Mouse (Mus musculus): ENCODE measurements around the gene Shc2.

Gene Shc2

DNA sequence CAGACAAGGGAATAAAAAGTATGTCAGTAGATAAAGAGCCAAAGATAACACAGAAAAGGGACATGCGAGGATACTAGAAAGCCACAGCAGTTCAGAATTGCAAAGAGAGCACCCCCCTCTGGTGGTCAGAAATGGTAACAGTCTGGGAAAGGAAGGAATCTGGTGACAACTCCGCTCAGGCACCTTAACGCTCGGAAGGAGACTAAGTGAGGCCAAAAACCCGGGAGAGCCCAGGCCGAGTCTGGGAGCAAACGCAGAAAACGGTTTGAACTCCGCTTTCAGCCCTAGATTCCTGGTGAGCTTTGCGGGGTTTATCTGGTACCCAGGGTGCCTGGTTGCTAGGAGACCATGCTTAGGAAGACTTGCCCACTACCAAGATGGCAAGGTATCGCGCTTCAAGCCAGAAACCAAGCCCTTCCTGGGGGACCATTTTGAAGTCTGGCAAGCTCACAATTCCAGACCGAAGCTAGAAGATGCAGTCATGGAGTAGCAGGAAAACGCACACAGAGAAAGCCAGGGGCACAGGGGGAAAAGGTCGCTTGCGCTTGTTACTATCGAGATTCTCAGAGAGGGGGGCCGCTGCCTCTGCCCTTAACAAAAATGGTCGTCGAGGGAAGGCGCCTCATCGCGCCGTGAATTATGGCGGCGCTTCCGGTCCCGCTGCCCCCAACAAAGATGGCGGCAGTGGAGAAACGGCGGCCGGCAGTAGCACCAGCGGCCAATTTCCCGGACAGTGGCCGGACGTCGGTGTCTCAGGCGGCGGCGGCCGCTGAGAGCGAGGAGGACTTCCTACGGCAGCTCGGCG lies 31.3 kb upstream of the Shc2 start, which contains the start of gene Tpgs1:
Gene Tpgs1, plus strand, starts transcription at position 599 of the 805 bp plus-strand sequence.
- peak; percentile 89 for DNase-seq (ENCODE audit: low spot score)

GRCm38 (mm10) chr10:79668076-79668475 lies 30.4 kb upstream of the Shc2 start:
- DNase-seq (ENCODE audit: low spot score) = no peak

- DNase-seq (ENCODE audit: low spot score) = no peak
Observed at GRCm38 (mm10) chr10:79666493-79666892, 28.8 kb upstream of the Shc2 start.

DNA sequence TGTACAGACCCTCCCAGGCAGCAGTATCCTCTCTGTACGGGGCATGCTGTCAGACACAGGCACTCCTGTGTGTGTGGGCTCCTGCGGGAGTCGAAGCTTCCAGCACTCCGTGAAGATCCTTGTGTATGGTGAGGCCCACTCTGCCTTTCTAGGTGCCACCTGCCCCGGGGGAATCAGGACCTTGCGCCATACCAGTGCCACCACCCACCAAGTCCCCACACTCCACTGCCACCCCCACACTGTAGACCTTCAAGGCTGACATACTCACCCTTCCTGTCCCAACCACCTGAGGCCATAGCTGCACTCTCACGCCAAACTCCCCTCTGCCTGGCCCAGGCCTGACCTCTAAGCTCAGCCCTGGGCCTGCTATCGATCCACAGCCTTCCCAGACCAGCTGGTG lies 27.3 kb upstream of the Shc2 start:
- no peak for DNase-seq (ENCODE audit: low spot score)

DNA sequence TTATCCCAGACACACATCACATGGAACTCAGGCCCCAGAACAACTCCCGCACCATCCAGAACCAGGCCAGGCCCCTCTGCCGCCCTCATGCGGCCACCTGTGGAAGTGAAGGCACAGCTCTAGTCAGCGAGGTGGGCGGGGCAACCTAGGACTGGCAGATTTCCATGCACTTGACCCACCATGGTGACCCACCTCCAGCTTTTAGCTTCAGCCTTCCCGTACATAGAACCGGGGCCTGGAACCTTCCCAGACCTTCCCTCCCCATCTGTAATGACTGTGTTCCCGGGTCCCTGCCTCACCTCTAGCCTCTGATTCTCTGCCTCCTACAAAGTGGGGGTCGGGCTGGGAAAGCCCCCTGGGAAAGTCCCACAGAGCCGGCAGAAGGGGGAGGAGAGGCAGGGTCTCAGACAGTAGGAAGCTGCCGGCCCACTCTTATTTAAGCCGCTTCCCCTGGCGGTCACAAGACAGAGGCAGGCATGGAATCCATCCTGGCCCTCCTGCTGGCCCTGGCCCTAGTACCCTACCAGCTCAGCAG lies 26.5 kb upstream of the Shc2 start, which contains the start of gene Madcam1:
Gene Madcam1, plus strand, starts transcription at position 429 of the 535 bp plus-strand sequence.
- peak; percentile 63 for DNase-seq (ENCODE audit: low spot score)

- DNase-seq (ENCODE audit: low spot score) = no peak
Observed at GRCm38 (mm10) chr10:79661861-79662260, 24.1 kb upstream of the Shc2 start.

DNA sequence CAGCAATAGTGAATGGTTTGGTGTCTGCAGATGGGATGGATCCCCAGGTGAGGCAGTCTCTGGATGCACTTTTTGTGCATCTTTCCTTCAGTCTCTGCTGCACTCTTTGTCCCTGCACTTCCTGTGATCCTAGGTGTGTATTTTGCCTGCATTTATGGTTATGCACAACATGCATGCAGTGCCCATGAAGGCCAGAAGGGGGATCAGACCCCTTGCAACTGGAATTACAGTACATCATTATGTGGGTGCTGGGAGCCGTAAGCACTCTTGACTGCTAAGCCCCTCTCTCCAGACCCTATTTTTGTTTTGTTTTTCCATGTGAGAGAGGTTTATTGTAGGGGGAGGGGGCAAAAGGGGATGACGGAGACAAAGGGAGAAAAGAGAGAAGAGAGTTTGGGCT lies 22.6 kb upstream of the Shc2 start:
- no peak for DNase-seq (ENCODE audit: low spot score)

DNA sequence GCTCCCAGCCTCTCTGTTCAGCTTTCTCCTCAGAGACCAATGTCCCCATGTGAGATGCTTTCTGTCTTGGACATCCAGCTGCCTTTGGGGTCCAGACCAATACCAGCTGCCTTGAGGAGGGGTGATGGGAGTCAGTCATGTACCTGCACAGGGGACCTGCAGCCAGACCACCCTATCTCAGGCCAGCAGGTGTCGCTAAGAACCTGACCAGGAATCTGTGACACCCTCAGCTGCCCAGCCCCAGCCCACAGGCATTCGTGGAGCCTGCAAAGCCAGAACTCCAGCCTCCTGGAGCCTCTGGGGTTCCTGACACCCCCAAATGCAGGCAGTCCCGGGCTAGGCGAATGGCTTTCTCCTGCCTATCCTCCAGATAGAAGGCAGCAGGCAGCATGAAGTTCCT lies 21.1 kb upstream of the Shc2 start:
- no peak for DNase-seq (ENCODE audit: low spot score)

DNA sequence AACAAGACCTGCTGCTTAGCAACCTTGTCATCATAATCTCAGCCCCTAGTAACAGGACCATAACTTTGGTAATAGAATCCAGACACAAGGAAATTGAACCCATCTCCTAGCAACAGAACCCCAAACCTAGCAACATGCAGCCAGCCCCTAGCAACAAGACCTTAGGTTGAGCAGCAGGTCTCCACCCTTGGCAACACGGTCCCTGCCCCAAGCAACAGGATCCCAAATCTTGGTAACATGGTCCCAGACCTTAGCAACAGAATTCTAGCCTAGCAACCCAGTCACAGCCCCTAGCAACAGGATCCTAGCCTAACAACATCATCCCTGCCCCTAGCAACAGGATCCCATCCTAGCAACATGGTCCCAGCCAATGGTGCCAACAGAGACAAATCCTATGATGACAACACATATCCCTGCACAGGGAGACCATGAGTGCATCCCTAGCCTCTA lies 17.3 kb upstream of the Shc2 start:
- no peak for DNase-seq (ENCODE audit: low spot score)

GRCm38 (mm10) chr10:79652789-79653188 lies 15.1 kb upstream of the Shc2 start:
- DNase-seq (ENCODE audit: low spot score) = no peak

DNA sequence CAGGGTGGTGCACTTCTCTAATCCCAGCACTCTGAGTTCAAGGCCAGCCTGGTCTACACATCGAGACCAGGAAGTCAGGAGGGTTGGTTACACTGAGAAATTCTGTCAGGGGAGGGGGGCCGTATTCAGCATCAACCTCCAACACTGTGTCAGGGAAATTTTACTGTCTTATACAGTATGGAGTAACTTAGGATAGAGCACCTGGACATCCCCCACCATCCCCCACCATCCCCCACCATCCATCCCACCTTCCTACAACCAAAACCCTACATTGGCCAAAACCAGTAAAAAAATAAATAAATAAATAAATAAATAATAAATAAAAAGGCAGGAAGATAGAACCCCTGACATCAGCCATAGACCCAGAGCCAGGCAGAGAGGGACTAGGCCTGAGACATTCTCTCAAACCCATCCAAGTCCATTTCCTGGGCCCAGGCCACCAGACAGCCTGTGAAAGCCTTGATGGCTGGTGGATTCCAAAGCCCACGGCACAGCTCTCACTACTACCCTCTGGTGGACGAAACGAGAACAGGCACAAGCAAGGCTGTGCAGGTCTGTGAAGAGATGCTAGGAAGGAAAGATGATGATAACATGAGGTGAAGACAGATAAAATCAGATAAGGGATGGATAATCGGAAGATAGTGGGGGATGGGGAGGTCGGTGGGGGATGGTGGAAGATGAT lies 11.5 kb upstream of the Shc2 start:
- DNase-seq (ENCODE audit: low spot score) = peak; percentile 56

GRCm38 (mm10) chr10:79645711-79646110 lies 8.0 kb upstream of the Shc2 start, which contains the start of gene Odf3l2:
TSS of gene Odf3l2 (minus strand) at chr10:79645738.
- no peak for DNase-seq (ENCODE audit: low spot score)

GRCm38 (mm10) chr10:79638486-79639204 lies 927 bp upstream of the Shc2 start:
- DNase-seq (ENCODE audit: low spot score) = no peak

DNA sequence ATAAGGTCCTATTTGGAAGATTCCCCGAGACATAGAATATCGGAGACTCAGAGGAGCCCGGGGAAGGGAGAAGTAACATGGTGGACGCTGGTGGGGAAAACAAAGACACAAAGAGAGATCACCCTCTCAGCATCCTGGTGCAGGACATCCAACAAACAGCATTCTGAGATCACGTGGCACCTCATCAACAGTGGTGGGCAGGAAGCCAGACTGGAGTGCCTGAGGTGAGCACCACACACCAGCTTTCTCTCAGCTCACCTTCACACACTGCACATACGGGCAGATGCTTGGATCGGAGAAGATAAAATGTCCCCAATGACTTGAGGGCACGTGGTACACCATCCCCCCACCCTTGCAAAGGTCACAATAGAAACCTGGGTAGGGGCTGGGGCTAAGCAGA lies 1.4 kb downstream of the Shc2 start:
- no peak for DNase-seq (ENCODE audit: low spot score)

DNA sequence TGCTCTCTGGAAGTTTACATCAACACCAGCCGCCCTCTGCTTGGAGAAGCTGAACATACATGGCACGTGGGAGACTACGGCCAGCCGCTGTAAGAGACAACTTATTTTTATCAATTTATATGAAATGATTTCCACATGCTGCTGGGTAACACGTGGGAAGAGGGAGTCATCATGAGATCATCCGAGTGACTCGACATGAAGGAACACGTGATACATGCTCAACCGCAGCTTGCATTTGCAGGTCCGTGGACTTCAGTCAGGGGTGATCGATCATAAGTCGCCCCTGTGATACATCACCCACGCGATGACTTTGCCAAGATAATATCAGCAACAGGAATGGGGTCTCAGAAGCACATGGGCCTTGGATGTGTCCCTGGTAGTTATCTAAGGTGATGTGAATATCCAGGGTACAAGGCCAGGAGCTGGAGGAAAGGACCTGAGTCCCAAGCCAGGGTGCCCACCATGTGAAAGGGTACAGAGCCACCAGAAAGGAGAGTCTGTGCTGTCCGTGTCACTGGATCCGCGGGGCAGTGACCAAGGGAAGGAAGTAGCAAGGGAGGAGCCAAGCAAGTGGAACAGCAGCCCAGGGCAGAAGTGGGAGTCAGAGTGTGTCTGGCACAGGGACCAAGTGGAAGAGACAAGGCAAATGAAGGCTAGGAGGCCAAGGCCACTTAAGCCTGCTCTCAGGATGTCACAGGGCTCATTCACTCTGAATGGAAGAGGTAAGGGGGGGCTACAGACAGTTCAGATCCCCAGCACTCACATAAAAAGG lies 4.5 kb downstream of the Shc2 start:
- no peak for DNase-seq (ENCODE audit: low spot score)

GRCm38 (mm10) chr10:79631432-79631831 lies 6.3 kb downstream of the Shc2 start:
- DNase-seq (ENCODE audit: low spot score) = no peak

DNA sequence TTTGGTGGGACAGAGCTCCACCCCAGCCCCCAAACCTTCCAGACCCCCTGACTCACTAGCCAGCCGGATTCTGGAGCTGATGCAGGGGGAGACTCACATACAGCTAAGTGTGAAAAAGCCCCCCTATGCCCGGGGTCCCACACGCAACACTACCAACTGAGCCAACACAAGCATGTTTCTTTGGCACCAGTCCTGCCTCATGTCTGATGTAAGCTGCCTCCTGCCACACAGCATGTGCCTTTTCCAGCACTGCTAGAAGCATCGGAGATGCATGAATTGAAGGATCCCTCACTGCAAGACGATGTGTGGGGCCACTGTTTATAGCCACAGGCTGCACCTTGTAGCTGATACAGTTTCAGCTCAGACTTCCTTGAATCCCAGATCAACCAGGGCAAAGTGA lies 9.3 kb downstream of the Shc2 start:
- no peak for DNase-seq (ENCODE audit: low spot score)

- no peak for DNase-seq (ENCODE audit: low spot score)
Observed at GRCm38 (mm10) chr10:79626156-79626555, 11.6 kb downstream of the Shc2 start.

- no peak for DNase-seq (ENCODE audit: low spot score)
Observed at GRCm38 (mm10) chr10:79625398-79625797, 12.3 kb downstream of the Shc2 start.

DNA sequence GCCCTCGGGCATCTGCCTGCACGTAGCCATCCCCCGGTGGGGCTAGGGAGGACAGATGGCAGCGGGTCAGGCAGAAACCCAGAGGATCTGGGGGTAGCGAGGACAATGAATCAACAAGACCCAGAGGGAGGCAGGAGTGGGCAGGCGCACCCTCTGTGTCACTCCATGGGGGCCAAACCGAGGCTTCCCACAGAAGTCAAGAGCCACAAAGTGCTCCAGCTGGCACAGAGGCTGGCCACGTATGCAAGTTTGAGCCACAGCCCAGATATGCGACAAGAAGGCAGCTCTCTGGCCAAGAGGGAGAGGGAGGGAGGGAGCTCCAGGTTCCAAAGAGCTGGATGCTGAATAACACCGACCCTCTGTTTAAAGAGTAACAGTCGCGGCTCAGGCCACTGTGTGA lies 13.8 kb downstream of the Shc2 start:
- no peak for DNase-seq (ENCODE audit: low spot score)

DNA sequence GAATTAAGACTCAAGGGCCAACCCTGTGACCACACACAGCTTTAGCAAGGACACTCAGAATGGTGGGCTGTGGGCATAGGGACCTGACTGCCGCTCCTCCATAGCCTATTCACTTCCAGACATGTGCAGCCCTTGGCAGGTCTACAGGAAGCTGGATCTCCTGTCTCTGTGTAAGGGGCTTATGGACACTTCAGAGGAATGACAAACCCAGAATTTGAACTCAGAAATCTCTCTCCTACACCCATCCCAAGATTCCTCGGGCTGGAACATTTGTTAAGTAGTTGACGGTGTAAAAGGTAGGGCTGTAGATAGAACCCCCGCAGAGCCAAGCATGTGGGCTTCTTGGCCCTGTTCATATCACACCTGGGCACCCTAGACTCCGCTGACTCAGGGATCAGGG lies 21.3 kb downstream of the Shc2 start:
- DNase-seq (ENCODE audit: low spot score) = no peak

DNA sequence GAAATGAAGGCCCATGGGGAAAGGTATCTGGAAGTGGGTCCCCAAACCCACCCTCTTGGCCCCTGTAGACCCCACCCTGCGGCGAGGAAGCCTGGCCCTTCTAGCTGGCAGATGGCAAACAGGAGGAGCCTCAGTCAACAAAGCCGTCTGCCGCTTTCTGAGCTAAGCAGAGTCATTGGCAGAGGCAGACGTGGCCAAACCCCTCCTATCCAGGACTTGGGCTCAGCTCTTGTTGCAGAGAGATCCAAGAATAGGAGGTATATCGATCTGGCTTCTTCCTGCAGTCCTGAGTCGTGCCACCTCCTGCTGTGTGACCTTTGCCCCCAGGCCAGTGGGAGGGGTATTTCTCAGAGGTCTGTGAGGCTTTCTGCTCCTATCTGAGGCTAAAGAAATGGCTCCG lies 21.9 kb downstream of the Shc2 start:
- DNase-seq (ENCODE audit: low spot score) = no peak
